Mouse (Mus musculus) myocyte (in vitro differentiated cells): ENCODE measurements around the gene Narf.

ENCODE experiments used
- E2F4 ChIP-seq: IDR thresholded peaks from one replicate; pipeline ENCODE4 v1.6.1; 2011; ENCODE audit warnings: mild to moderate bottlenecking, control low read depth, moderate library complexity; ENCODE audit not compliant: insufficient read depth
- MAX ChIP-seq: IDR thresholded peaks from one replicate; pipeline ENCODE4 v1.6.1; 2011; ENCODE audit warnings: low read depth, mild to moderate bottlenecking, control low read depth

- TF ChIP-seq E2F4 (no peak), MAX (no peak)
Measured at GRCm38 (mm10) chr11:121305371-121305770, 68.3 kb downstream of the Narf start.
